Mouse (Mus musculus) embryonic facial prominence, embryonic 12.5 days (tissue): Measurements from ENCODE around the gene Maneal. TPM values are rescaled to one million over a fixed set of nuclear protein-coding genes. Genes with fewer than 3 reads are reported as not detected.

Experiments used
- ATAC-seq: fragments of 200-750 bp; cut with Nextera tagmentation; 2 replicates; pipeline ENCODE4 v1.8.0; 2017; ENCODE audit not compliant: insufficient number of reproducible peaks, insufficient read depth, low FRiP score, low TSS enrichment
- H3K27ac ChIP-seq: fragments of 300-500 bp; sonication (generic); 2 replicates; pipeline ENCODE4 v1.5.1; 2016; ENCODE audit warnings: mild to moderate bottlenecking
- H3K27me3 ChIP-seq: fragments of 300-500 bp; sonication (generic); 2 replicates; pipeline ENCODE4 v1.6.1; 2016; ENCODE audit warnings: mild to moderate bottlenecking, moderate library complexity
- H3K36me3 ChIP-seq: fragments of 300-500 bp; sonication (generic); 2 replicates; pipeline ENCODE4 v1.6.1; 2016; ENCODE audit warnings: mild to moderate bottlenecking
- H3K4me1 ChIP-seq: fragments of 300-500 bp; sonication (generic); 2 replicates; pipeline ENCODE4 v1.6.1; 2016
- H3K4me2 ChIP-seq: fragments of 300-500 bp; sonication (generic); replicated peaks from 2 replicates; pipeline ENCODE4 v1.6.1; 2016; ENCODE audit warnings: mild to moderate bottlenecking, moderate library complexity
- H3K4me3 ChIP-seq: fragments of 300-500 bp; sonication (generic); 2 replicates; pipeline ENCODE4 v1.5.1; 2016; ENCODE audit warnings: mild to moderate bottlenecking
- H3K9ac ChIP-seq: fragments of 300-500 bp; sonication (generic); 2 replicates; pipeline ENCODE4 v1.6.1; 2016; ENCODE audit warnings: mild to moderate bottlenecking, moderate library complexity
- H3K9me3 ChIP-seq: fragments of 300-500 bp; sonication (generic); 2 replicates; pipeline ENCODE4 v1.6.1; 2016; ENCODE audit warnings: mild to moderate bottlenecking, moderate library complexity
- WGBS: fragments of 180-500 bp; shearing (Covaris S2); methylation state at CpG from one replicate; pipeline ENCODE4 v1.1.7; 2016; 5-methylcytosine and 5-hydroxymethylcytosine counted together
- polyA plus RNA-seq: library from polyadenylated mRNA; unstranded; fragments of >200 nt; fragmentation: Nextera tagmentation; extraction: Ambion mirVana; gene quantifications from 2 replicates; pipeline ENCODE4 v1.2.1, GENCODE M21; 2016

Gene Maneal
- polyA plus RNA-seq, 1 experiment from 2014 or later: 1.4 TPM

GRCm38 (mm10) chr4:124843493-124843892, 18.5 kb downstream of the Maneal start:
- H3K36me3 ChIP-seq: peaks cover 43% of the 10 kb centered on the region

GRCm38 (mm10) chr4:124840998-124841397, 21.0 kb downstream of the Maneal start:
- Histone ChIP-seq H3K4me2 (no peak overlapping the region), H3K4me1 (no peaks in the 10 kb centered on the region), H3K27me3 (no peaks in the 10 kb centered on the region), H3K9ac (no peak overlapping the region), H3K4me3 (no peak overlapping the region), H3K9me3 (no peaks in the 10 kb centered on the region), H3K36me3 (peaks cover 56% of the 10 kb centered on the region), H3K27ac (no peak overlapping the region)
- 94% methylated on average over 1 of the region's 1 CpGs for WGBS
- no peak for ATAC-seq

More at GRCm38 (mm10) chr4:124843493-124843892, 18.5 kb downstream of the Maneal start:
- ATAC-seq: no peak
- Histone ChIP-seq H3K9ac (no peak overlapping the region), H3K27me3 (no peaks in the 10 kb centered on the region), H3K9me3 (no peaks in the 10 kb centered on the region), H3K4me1 (no peaks in the 10 kb centered on the region), H3K27ac (no peak overlapping the region), H3K4me3 (no peak overlapping the region), H3K4me2 (no peak overlapping the region)
- WGBS: 55% methylated on average over 11 of the region's 11 CpGs

GRCm38 (mm10) chr4:124838035-124838700, 23.8 kb downstream of the Maneal start:
- H3K27me3 ChIP-seq: no peaks in the 10 kb centered on the region
- no peak overlapping the region for H3K9ac ChIP-seq
- no peak overlapping the region for H3K4me2 ChIP-seq
- WGBS: 88% methylated on average over 14 of the region's 14 CpGs
- ATAC-seq: no peak
- no peak overlapping the region for H3K4me3 ChIP-seq
- H3K4me1 ChIP-seq: no peaks in the 10 kb centered on the region
- H3K27ac ChIP-seq: no peak overlapping the region
- peaks cover 64% of the 10 kb centered on the region for H3K36me3 ChIP-seq
- H3K9me3 ChIP-seq: no peaks in the 10 kb centered on the region

GRCm38 (mm10) chr4:124832796-124833195, 29.2 kb downstream of the Maneal start:
- Histone ChIP-seq H3K4me2 (no peak overlapping the region), H3K4me1 (no peaks in the 10 kb centered on the region)
- ATAC-seq: no peak

GRCm38 (mm10) chr4:124829671-124830070, 32.3 kb downstream of the Maneal start:
- H3K36me3 ChIP-seq: peaks cover 60% of the 10 kb centered on the region
- no peak overlapping the region for H3K27ac ChIP-seq
- no peak for ATAC-seq
- 84% methylated on average over 5 of the region's 5 CpGs for WGBS
- no peaks in the 10 kb centered on the region for H3K9me3 ChIP-seq
- H3K4me2 ChIP-seq: no peak overlapping the region
- H3K9ac ChIP-seq: no peak overlapping the region
- no peak overlapping the region for H3K4me3 ChIP-seq
- H3K27me3 ChIP-seq: no peaks in the 10 kb centered on the region
- H3K4me1 ChIP-seq: no peaks in the 10 kb centered on the region

More at GRCm38 (mm10) chr4:124832796-124833195, 29.2 kb downstream of the Maneal start:
- no peaks in the 10 kb centered on the region for H3K27me3 ChIP-seq
- no peak overlapping the region for H3K27ac ChIP-seq
- WGBS: 95% methylated on average over 10 of the region's 10 CpGs
- H3K36me3 ChIP-seq: peaks cover 56% of the 10 kb centered on the region
- H3K4me3 ChIP-seq: no peak overlapping the region
- H3K9ac ChIP-seq: no peak overlapping the region
- no peaks in the 10 kb centered on the region for H3K9me3 ChIP-seq

- 93% methylated on average over 21 of the region's 21 CpGs for WGBS
- no peak for ATAC-seq
- peaks cover 64% of the 10 kb centered on the region for H3K36me3 ChIP-seq
Observed at GRCm38 (mm10) chr4:124825371-124825965, 36.5 kb downstream of the Maneal start.

GRCm38 (mm10) chr4:124824967-124825366, 37.0 kb downstream of the Maneal start:
- Histone ChIP-seq H3K9ac (no peak overlapping the region), H3K36me3 (peaks cover 65% of the 10 kb centered on the region), H3K4me2 (no peak overlapping the region), H3K9me3 (no peaks in the 10 kb centered on the region), H3K4me1 (no peaks in the 10 kb centered on the region), H3K27me3 (no peaks in the 10 kb centered on the region), H3K4me3 (no peak overlapping the region), H3K27ac (no peak overlapping the region)
- WGBS: 91% methylated on average over 6 of the region's 6 CpGs
- no peak for ATAC-seq

More at GRCm38 (mm10) chr4:124825371-124825965, 36.5 kb downstream of the Maneal start:
- Histone ChIP-seq H3K27ac (no peak overlapping the region), H3K9me3 (no peaks in the 10 kb centered on the region), H3K27me3 (no peaks in the 10 kb centered on the region), H3K4me1 (no peaks in the 10 kb centered on the region), H3K4me2 (no peak overlapping the region), H3K9ac (no peak overlapping the region), H3K4me3 (no peak overlapping the region)

- H3K4me2 ChIP-seq: no peak overlapping the region
- no peaks in the 10 kb centered on the region for H3K27me3 ChIP-seq
- ATAC-seq: no peak
- no peaks in the 10 kb centered on the region for H3K4me1 ChIP-seq
- no peaks in the 10 kb centered on the region for H3K9me3 ChIP-seq
- no peak overlapping the region for H3K9ac ChIP-seq
- no peak overlapping the region for H3K27ac ChIP-seq
- H3K4me3 ChIP-seq: no peak overlapping the region
- H3K36me3 ChIP-seq: peaks cover 36% of the 10 kb centered on the region
- WGBS: 96% methylated on average over 4 of the region's 4 CpGs
Observed at GRCm38 (mm10) chr4:124818832-124819231, 43.1 kb downstream of the Maneal start.

- Histone ChIP-seq H3K27ac (no peak overlapping the region), H3K9me3 (no peaks in the 10 kb centered on the region), H3K27me3 (no peaks in the 10 kb centered on the region), H3K4me2 (no peak overlapping the region), H3K4me3 (no peak overlapping the region), H3K4me1 (no peaks in the 10 kb centered on the region), H3K9ac (no peak overlapping the region), H3K36me3 (peaks cover 26% of the 10 kb centered on the region)
- ATAC-seq: no peak
- 26% methylated on average over 6 of the region's 6 CpGs for WGBS
Observed at GRCm38 (mm10) chr4:124817803-124818202, 44.2 kb downstream of the Maneal start.

- Histone ChIP-seq H3K4me3 (no peak overlapping the region), H3K9ac (no peak overlapping the region), H3K27me3 (no peaks in the 10 kb centered on the region), H3K4me2 (no peak overlapping the region), H3K27ac (no peak overlapping the region), H3K4me1 (no peaks in the 10 kb centered on the region), H3K36me3 (peaks cover 15% of the 10 kb centered on the region), H3K9me3 (no peaks in the 10 kb centered on the region)
- ATAC-seq: no peak
- 93% methylated on average over 11 of the region's 11 CpGs for WGBS
Observed at GRCm38 (mm10) chr4:124815901-124816300, 46.1 kb downstream of the Maneal start.

- Histone ChIP-seq H3K27me3 (no peaks in the 10 kb centered on the region), H3K36me3 (peaks cover 22% of the 10 kb centered on the region), H3K4me1 (no peaks in the 10 kb centered on the region), H3K9me3 (no peaks in the 10 kb centered on the region), H3K4me3 (no peak overlapping the region), H3K9ac (no peak overlapping the region), H3K27ac (no peak overlapping the region), H3K4me2 (no peak overlapping the region)
- no peak for ATAC-seq
- 45% methylated on average over 9 of the region's 9 CpGs for WGBS
Observed at GRCm38 (mm10) chr4:124811347-124811975, 50.5 kb downstream of the Maneal start.

GRCm38 (mm10) chr4:124810056-124810455, 51.9 kb downstream of the Maneal start:
- Histone ChIP-seq H3K4me2 (no peak overlapping the region), H3K4me1 (no peaks in the 10 kb centered on the region), H3K9me3 (no peaks in the 10 kb centered on the region), H3K27me3 (no peaks in the 10 kb centered on the region), H3K4me3 (no peak overlapping the region), H3K36me3 (peaks cover 32% of the 10 kb centered on the region), H3K27ac (no peak overlapping the region), H3K9ac (no peak overlapping the region)
- no peak for ATAC-seq
- 93% methylated on average over 7 of the region's 7 CpGs for WGBS
